Mouse (Mus musculus) megakaryocyte, embryonic 14.5 days (primary cell): ENCODE results near the gene Tmem151b.

Experiments
- FLI1 ChIP-seq: IDR thresholded peaks from 2 replicates; pipeline ENCODE4 v1.6.1; 2012; ENCODE audit warnings: low read length, inconsistent platforms, mixed read lengths
- GATA1 ChIP-seq: IDR thresholded peaks from 3 replicates; pipeline ENCODE4 v1.6.1; 2012; ENCODE audit warnings: mixed read lengths, low read length, inconsistent platforms, borderline replicate concordance

GRCm38 (mm10) chr17:45502324-45502723 lies 47.2 kb downstream of the Tmem151b start:
- TF ChIP-seq GATA1 (no peak), FLI1 (no peak)
